Mouse (Mus musculus) embryonic fibroblast, embryonic 13.5 days (primary cell): Measurements from ENCODE around the gene Cyp4a30b. TPM values are rescaled to one million over a fixed set of nuclear protein-coding genes. Genes with fewer than 3 reads are reported as not detected.
"Not testable (repeated sequence)": the region's sequence is repeated elsewhere in the genome, so short reads cannot be mapped to it uniquely, and the experiment has no call there.

ENCODE experiments used
- H3K27ac ChIP-seq: 2 replicates; pipeline ENCODE4 v1.5.1; 2012; ENCODE audit warnings: low read length, control low read depth, inconsistent platforms; ENCODE audit not compliant: insufficient read depth
- H3K4me1 ChIP-seq: 2 replicates; pipeline ENCODE4 v1.6.1; 2011; ENCODE audit warnings: low read length; ENCODE audit not compliant: control insufficient read depth, insufficient read depth
- H3K4me3 ChIP-seq: 2 replicates; pipeline ENCODE4 v1.5.1; 2011; ENCODE audit warnings: mild to moderate bottlenecking, control low read depth, low read length; ENCODE audit not compliant: insufficient read depth
- CTCF ChIP-seq: IDR thresholded peaks from 2 replicates; pipeline ENCODE4 v1.5.1; 2011; ENCODE audit warnings: mild to moderate bottlenecking, control low read depth, low read length, moderate library complexity, borderline replicate concordance; ENCODE audit not compliant: insufficient read depth
- POLR2A ChIP-seq: IDR thresholded peaks from 2 replicates; pipeline ENCODE4 v1.6.1; 2011; ENCODE audit warnings: low read depth, mild to moderate bottlenecking, control low read depth, low read length, moderate library complexity
- polyA plus RNA-seq: library from polyadenylated mRNA; stranded (reverse); fragments of >200 nt; gene quantifications from 2 replicates; pipeline ENCODE4 v1.2.4, GENCODE M21; 2011; ENCODE audit warnings: low read depth; ENCODE audit not compliant: missing spikeins, insufficient read length

The Cyp4a30b gene
- not detected in 2 replicates for polyA plus RNA-seq

DNA sequence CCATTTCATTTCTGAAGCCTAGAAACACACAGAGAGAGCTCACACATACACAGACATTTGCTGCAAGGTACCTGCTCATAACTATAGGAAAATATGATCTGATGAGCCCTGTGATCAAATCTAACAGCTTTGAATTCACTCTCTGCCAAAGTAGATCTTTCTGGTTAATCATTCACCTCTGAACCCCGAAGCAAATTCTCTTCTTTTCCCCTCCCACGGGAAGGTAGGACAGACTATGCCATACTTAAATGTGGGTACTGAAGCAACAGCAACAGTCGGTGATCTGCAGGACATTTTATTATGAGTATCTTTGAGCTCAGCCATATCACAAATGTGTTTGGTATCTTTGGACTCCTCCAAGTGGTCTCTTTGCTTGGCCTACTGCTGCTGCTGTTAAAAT, at the start of gene Cyp4a30b:
Gene Cyp4a30b (plus strand): TSS at position 301 of the 400 bp plus-strand sequence.
- H3K4me1 ChIP-seq, result no peaks in the 10 kb centered on the region

DNA sequence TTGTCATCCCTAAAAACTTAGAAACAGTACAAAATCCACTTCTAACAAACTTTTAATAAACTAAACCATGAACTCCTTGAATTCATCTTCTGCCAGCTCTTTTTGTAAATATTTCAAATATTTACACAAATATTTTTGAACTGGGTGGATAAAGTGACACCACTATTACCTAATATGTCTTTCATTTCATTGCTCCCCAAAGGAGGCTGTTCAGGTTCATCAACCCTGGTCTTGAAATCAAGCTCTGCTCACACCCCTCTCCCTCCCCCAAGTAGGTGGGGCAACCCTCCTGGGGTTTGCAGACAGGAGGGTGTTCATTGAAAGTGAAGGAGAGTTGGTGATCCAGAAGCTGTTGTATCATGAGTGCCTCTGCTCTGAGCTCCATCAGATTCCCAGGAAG, 41.1 kb upstream of the Cyp4a30b start, which contains the start of gene Cyp4a12b:
Gene Cyp4a12b (plus strand): TSS at position 301 of the 400 bp plus-strand sequence.
- not testable (repeated sequence) for H3K4me1 ChIP-seq, H3K4me3 ChIP-seq, H3K27ac ChIP-seq

More for the DNA sequence above, at the start of gene Cyp4a30b:
- Histone ChIP-seq H3K4me3 (no peak within 1 kb of the TSS), H3K27ac (no peak within 1 kb of the TSS)
- no peak for TF ChIP-seq POLR2A
- TF ChIP-seq CTCF, result no peak

DNA sequence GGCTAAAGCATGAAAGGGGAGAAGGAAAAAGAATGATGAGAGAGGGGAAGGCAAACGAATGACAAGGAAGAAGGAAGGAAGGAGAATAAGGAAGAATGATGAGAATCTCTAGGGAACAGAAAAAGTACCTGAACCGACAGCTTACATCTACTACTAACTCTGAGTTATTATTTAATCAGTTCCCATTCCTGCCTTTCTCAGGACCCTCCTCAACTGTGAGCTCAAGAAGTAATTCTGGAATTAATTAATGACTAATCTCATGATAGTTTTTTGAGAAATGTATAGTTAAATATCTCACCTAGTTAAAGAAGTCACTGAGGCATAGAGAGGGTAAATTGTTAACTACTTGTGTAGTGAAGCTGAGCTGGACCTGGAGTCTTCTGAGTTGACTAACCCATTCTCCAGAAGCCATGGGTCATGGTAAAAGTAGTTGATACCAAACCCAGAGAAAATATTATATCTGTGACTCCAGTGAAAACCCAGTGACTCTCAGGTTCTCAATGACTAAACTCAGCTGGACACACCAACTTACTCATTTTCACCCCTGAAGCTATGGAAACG, 1.7 kb upstream of the Cyp4a30b start:
- H3K4me3 ChIP-seq, result no peak overlapping the region
- no peak for TF ChIP-seq CTCF
- no peak for TF ChIP-seq POLR2A
- no peaks in the 10 kb centered on the region for H3K4me1 ChIP-seq
- H3K27ac ChIP-seq, result no peak overlapping the region

DNA sequence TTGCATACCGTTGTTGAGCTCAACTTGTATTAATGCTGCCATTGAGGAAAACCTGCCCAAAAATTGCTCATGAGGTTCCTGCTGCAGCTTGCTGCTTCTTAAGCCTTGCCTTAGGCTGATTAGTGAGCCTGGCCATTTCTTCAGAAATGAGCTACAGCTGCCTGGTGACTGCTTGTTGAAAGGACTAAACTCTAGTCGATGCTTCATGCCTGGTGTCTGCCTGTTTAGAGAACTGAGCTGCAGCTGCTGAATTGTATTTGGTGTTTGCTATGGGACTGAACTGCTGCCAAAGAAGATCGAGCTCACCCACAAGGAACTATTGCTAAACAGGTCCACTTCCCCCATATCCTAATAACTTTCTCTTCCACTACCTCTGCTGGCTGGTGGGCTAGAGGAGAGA, 21.2 kb downstream of the Cyp4a30b start:
- H3K4me1 ChIP-seq, H3K27ac ChIP-seq, H3K4me3 ChIP-seq: not testable (repeated sequence)

DNA sequence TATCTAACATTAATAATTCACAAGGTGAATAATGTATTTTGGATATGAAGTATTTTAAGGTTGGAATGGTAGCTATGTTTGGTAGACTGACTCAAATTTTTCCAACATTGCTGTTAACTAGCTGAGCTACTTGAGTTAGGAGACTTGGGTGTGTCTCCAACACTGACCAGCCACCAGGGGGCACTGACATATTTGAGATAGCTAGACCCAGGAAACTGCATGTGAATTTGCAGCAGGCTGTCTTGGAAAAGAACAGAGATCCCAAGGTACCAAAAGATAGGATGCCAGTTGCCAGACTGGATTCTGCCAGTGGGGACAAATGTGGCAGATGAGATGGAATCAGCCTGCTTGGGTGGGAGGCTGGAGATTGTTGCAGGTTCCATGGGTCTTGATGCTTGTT, 23.6 kb downstream of the Cyp4a30b start:
- not testable (repeated sequence) for H3K4me3 ChIP-seq, H3K27ac ChIP-seq, H3K4me1 ChIP-seq

DNA sequence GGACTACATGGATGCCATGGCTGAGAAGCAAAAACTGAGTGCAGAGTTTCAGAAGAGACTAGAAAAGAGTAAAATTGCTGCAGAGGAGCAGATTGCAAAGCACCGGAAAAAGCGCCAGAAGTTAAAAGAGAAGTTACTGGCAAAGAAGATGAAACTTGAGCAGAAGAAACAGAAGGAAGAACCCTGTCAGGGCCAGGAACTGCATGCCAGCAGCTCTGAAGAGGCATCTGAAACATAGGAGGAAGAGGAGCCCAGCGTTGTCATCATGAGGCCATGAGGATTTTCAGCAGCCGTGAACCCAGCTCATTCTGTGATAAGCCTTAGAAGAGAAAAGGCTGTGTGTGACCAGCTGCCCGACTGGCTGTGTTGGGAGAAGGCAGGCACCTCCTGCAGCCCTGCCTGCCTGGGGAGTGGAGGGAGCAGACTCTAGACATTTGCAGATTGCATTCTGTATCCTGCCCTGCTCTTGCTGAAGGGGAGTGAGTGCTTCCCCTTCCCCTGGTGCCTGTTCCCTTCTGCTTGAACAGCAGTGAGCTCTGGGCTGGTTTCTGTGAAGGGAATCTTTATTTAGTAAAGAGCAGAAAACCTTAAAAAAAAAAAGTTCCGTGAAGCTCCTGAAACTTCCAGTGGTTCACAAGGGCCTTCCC, 28.7 kb downstream of the Cyp4a30b start:
- Histone ChIP-seq H3K4me1 (no peaks in the 10 kb centered on the region), H3K27ac (no peak overlapping the region), H3K4me3 (no peak overlapping the region)
- TF ChIP-seq POLR2A (no peak), CTCF (no peak)

DNA sequence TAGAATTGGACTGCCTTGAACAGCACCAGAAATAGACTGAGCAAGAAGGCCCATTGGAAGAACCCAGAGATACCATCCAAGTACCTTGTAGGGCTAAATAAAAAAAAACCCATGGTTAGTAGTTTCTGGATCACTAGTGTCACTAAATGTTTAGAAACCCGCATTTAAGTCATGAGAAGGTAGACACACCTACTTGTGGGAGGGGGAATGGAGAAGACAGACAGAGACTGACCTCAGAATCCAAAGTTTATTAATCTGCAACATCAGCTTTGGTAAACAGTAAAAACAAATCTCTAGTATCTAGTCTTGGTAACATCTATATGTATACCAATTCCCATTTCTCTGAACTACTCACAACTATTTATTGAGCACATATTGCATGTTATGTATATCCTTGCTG, 43.6 kb downstream of the Cyp4a30b start, which contains the start of gene Cyp4a14:
Gene Cyp4a14 (minus strand): TSS at position 142 of the 400 bp plus-strand sequence.
- no peak within 1 kb of the TSS for H3K4me3 ChIP-seq
- TF ChIP-seq POLR2A (no peak), CTCF (no peak)
- no peaks in the 10 kb centered on the region for H3K4me1 ChIP-seq
- no peak within 1 kb of the TSS for H3K27ac ChIP-seq

DNA sequence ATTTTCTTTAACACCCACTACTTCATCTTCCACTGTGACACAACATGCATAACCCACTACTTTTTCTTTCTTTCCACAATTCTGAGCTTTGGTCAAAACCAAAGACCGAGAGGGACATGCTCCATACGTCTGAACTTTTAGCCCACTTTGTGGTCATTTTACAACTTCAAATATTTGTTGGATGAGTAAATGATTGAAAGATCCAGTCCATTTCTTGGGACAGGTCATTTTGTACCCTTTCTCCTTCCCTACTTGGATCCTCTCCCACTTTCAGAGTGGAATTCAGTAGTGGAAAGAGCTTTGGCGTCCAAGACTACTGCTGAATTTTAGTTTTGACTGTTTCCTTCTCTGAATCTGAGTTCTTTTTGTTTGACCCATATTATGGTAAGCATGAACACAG, 45.1 kb downstream of the Cyp4a30b start:
- Histone ChIP-seq H3K4me3 (no peak overlapping the region), H3K27ac (no peak overlapping the region), H3K4me1 (no peaks in the 10 kb centered on the region)
- no peak for TF ChIP-seq CTCF

DNA sequence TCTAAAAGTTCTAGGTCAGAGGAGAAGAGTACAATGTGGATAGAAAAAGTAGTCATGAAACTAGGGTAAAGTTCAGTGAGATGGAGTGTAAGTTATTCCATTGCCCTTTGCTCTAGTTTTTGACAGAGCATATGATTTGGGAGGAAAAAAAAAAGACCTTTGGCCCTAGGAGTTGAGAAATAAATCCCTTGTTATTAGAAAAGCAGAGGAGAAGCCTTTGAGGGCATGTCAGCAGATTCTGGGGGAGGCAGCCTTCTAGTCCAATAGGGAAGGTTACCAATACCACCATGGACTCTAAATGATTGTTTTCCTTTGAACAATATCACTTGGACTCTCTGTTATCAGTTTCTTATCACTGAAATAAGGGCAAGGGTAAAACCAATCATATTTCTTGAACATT, 61.6 kb downstream of the Cyp4a30b start:
- H3K27ac ChIP-seq, H3K4me1 ChIP-seq, H3K4me3 ChIP-seq: not testable (repeated sequence)

DNA sequence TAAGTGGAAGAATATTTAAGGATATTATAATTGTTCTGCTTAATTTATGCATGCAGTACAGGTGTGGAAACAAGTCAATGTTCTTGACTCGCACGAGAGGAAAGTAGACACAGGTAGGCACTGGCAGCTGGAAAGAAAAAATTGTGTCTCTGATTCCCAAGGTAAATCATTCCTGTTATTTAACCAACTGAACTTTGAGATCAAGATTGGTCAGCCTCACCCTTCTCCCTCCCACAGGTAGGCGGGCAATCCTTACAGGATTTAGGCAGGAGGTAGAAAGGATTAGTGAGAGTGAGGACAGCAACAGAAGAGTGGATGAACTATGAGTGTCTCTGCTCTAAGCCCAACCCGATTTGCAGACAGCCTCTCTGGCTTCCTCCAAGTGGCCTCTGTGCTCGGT, 65.6 kb downstream of the Cyp4a30b start, which contains the start of gene Cyp4a10:
Gene Cyp4a10 (plus strand): TSS at position 265 of the 400 bp plus-strand sequence.
- H3K27ac ChIP-seq, H3K4me1 ChIP-seq, H3K4me3 ChIP-seq: not testable (repeated sequence)

DNA sequence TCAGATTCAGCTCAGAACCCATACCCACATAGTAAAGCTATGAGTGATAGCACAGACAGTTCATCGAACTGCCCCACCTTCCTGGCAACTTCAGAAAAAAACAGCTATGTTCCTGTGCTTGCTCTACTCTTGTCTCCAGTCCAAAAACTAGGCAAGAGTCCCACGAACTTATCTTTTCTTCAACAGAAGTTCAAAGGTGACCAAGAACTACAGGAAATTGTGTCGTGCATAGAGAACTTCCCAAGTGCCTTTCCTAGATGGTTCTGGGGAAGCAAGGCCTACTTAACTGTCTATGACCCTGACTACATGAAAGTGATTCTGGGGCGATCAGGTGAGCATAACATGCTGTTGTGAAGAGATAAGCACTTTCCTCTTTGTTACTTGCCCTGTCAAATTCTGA, 67.0 kb downstream of the Cyp4a30b start:
- Histone ChIP-seq H3K27ac (no peak overlapping the region), H3K4me1 (no peaks in the 10 kb centered on the region), H3K4me3 (no peak overlapping the region)
- TF ChIP-seq POLR2A (no peak), CTCF (no peak)

Other genes with a start within 250 kb of the Cyp4a30b start
- not detected in 2 replicates for gene Cyp4a29, start 210.5 kb upstream of the Cyp4a30b start, polyA plus RNA-seq
- gene Cyp4a12a, start 153.6 kb upstream of the Cyp4a30b start, polyA plus RNA-seq, result not detected in 2 replicates
- gene Cyp4a12b, start 41.0 kb upstream of the Cyp4a30b start, polyA plus RNA-seq, result 1.1 and 1.6 TPM in 2 replicates
- not detected in 2 replicates for gene Cyp4a14, start 43.5 kb downstream of the Cyp4a30b start, polyA plus RNA-seq
- gene Cyp4a10, start 65.7 kb downstream of the Cyp4a30b start, polyA plus RNA-seq, result not detected in 2 replicates
- not detected in 2 replicates for gene Cyp4a31, start 111.0 kb downstream of the Cyp4a30b start, polyA plus RNA-seq
- not detected in 2 replicates for gene Cyp4a32, start 148.4 kb downstream of the Cyp4a30b start, polyA plus RNA-seq
- 0.32 TPM in 1 of 2 replicates, not detected in the other for gene Cyp4b1, start 195.1 kb downstream of the Cyp4a30b start, polyA plus RNA-seq